Mouse (Mus musculus) ovary, postnatal 36 days (tissue): ENCODE measurements at regions not wholly inside any gene's neighbourhood (a gene's known extent, or its start where the extent isn't known, plus 50 kb on each side); places are given as distances from the start of the nearest gene placed in this dataset.

ENCODE experiments used
- DNase-seq: peaks from one replicate; pipeline ENCODE4 v3.0.0; 2022; ENCODE audit warnings: low spot score, mixed read lengths

GRCm38 (mm10) chr13:51299047-51299760 lies 109.2 kb upstream of the S1pr3 start:
- no peak for DNase-seq

GRCm38 (mm10) chr13:51301476-51301875 lies 107.0 kb upstream of the S1pr3 start:
- no peak for DNase-seq

- no peak for DNase-seq
Measured at GRCm38 (mm10) chr13:51303112-51303511, 105.3 kb upstream of the S1pr3 start.

- DNase-seq, result no peak
Measured at GRCm38 (mm10) chr13:51304631-51305030, 103.8 kb upstream of the S1pr3 start.

- no peak for DNase-seq
Measured at GRCm38 (mm10) chr13:51309446-51309845, 99.0 kb upstream of the S1pr3 start.

- DNase-seq, result no peak
Measured at GRCm38 (mm10) chr13:51310041-51310440, 98.4 kb upstream of the S1pr3 start.

- no peak for DNase-seq
Measured at GRCm38 (mm10) chr13:51311679-51312255, 96.7 kb upstream of the S1pr3 start.

GRCm38 (mm10) chr13:51313129-51313850 lies 95.1 kb upstream of the S1pr3 start:
- peak; percentile 11 for DNase-seq

GRCm38 (mm10) chr13:51314541-51314977 lies 93.9 kb upstream of the S1pr3 start:
- DNase-seq, result peak; percentile 22

- DNase-seq, result no peak
Measured at GRCm38 (mm10) chr13:51315008-51315778, 93.2 kb upstream of the S1pr3 start.

GRCm38 (mm10) chr13:51315779-51316041 lies 92.7 kb upstream of the S1pr3 start:
- DNase-seq, result no peak

- DNase-seq, result no peak
Measured at GRCm38 (mm10) chr13:51323058-51323715, 85.3 kb upstream of the S1pr3 start.

- no peak for DNase-seq
Measured at GRCm38 (mm10) chr13:51324714-51325113, 83.7 kb upstream of the S1pr3 start.

- no peak for DNase-seq
Measured at GRCm38 (mm10) chr13:51325298-51325697, 83.1 kb upstream of the S1pr3 start.

GRCm38 (mm10) chr13:51326128-51326527 lies 82.3 kb upstream of the S1pr3 start:
- DNase-seq, result no peak

GRCm38 (mm10) chr13:51328131-51328970 lies 80.1 kb upstream of the S1pr3 start:
- peak; percentile 64 for DNase-seq

GRCm38 (mm10) chr13:51328971-51329346 lies 79.5 kb upstream of the S1pr3 start:
- DNase-seq, result no peak

- DNase-seq, result no peak
Measured at GRCm38 (mm10) chr13:51329717-51330116, 78.7 kb upstream of the S1pr3 start.

GRCm38 (mm10) chr13:51332271-51332670 lies 76.2 kb upstream of the S1pr3 start:
- no peak for DNase-seq

- DNase-seq, result no peak
Measured at GRCm38 (mm10) chr13:51333481-51333880, 75.0 kb upstream of the S1pr3 start.

- DNase-seq, result no peak
Measured at GRCm38 (mm10) chr13:51336726-51337125, 71.7 kb upstream of the S1pr3 start.
